Mouse (Mus musculus) spleen, postnatal 14 days (tissue): ENCODE data around the gene Plch2.
A peak's percentile ranks its signal among the peaks of the same experiment; 100 is the strongest.

Experiments
- DNase-seq, 2 experiments: peaks; one replicate each; pipeline ENCODE4 v3.0.0; 2021 to 2022; ENCODE audit warnings: low spot score in 2 of 2

Gene Plch2

GRCm38 (mm10) chr4:155074418-155074817 lies 17.8 kb upstream of the Plch2 start:
- DNase-seq, result no peak

DNA sequence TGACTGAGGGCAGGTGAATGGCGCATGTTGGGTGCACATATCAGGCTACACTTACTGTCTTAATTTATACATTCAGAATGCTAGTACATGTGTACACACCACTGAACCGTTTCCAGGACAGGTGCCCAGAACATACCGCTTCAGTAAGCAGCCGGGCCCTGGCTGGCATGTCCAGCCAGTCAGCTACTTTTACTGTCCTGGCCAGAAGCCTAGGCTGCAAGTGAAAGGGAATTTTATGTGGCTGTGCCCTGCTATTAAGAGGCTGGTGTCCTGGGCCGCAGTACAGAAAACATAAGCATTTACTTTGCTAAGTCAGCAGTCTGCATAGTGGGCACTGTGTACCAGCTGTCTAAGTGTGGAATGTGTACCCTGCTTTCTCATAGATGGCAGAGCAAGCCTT lies 14.3 kb upstream of the Plch2 start:
- DNase-seq, result no peak

DNA sequence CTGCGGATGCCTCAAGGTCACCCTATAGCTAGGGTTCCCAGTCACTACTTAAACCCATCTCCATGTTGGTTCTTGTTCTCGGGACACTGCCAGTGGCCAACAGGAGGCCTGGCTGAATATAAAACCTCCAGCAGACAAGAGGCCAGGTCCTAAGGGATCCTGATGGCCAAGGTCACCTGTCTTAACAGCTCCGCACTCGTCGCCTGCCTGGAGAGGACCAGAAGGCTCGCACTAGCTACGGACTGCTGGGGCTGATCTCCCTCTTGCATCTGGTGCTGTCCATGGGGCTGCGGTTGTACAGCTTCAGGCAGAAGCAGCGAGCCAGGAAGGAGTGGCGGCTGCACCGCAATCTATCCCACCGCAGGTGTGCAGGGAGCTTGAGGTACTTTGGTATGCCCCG lies 13.6 kb upstream of the Plch2 start:
- no peak for DNase-seq

DNA sequence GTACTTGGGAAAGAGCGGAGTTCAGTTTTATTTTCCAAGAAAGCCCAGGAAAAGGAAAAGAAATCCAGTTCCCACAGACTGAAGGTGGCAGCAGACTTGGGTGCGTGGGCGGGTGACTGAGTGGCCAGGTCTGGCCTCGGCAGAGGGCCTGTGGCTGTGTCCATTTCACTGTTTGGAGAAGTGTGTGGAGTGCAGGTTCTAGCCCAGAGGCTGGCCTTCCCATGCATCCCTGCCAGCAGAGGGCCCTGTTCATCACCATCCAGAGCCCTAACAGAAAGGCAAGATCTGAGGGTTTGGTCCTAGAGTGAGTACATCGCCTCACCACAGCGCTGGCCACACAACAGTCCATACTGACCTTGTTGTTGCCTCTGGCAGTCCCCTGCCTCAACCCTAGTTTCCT lies 12.6 kb upstream of the Plch2 start:
- DNase-seq, result no peak

DNA sequence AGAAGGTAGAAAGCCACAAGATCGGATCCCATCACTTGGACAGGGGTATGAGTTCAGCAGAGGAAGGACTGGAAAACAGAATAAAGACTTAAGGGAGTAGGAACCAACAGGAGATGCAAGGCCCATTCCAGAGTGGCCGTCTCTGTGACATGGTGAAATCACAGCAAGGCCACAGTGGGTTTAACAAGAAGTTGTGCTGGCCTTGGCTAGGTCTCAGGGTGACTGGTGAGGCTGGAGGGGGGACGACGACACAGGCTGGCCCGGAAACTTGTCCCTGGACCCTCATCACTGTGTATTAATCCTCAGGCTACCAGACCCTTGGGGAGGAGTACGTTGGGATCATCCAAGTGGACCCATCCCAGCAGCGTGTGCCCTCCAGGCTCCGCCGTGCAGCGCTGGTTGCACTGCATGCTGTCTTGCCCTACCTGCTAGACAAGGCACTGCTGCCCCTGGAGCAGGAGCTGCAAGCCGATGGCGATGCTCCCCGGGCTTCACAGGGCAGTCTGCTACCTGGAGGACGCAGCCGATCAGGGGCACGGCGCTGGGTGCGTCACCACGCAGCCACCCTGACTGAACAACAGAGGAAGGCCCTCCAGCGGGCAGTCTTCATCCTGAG lies 11.9 kb upstream of the Plch2 start:
- no peak for DNase-seq

- peak; percentile 98 for DNase-seq
These were observed 10.4 kb upstream of the Plch2 start, which contains the start of gene Pex10 for GRCm38 (mm10) chr4:155066834-155067522. Pex10 (plus strand) TSS chr4:155067016.

- peak; percentile 67 to 82 for DNase-seq
These were observed 9.6 kb upstream of the Plch2 start for GRCm38 (mm10) chr4:155065970-155066833.

- DNase-seq, result no peak
These were observed 7.9 kb upstream of the Plch2 start for GRCm38 (mm10) chr4:155064474-155064873.

DNA sequence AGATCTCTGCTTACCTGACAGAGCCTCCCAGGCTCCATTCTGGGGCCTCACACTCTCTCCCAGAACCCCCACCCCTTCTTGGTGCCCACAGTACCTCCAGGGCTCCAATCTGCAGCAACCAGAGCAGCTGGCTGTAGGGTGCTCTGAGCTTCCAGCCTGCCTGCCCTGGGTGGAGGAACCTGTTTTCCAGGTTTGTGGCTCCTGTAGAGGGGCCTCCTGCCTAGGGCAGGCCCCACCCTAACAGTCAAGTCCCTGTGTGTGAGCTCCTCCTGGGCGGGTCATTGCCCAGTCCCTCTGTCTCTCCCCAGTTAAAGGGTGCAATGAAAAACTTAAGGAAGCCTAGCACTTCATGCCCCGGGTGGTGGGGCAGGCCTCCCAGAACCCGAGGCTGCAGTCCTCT lies 7.3 kb upstream of the Plch2 start:
- DNase-seq, result no peak

DNA sequence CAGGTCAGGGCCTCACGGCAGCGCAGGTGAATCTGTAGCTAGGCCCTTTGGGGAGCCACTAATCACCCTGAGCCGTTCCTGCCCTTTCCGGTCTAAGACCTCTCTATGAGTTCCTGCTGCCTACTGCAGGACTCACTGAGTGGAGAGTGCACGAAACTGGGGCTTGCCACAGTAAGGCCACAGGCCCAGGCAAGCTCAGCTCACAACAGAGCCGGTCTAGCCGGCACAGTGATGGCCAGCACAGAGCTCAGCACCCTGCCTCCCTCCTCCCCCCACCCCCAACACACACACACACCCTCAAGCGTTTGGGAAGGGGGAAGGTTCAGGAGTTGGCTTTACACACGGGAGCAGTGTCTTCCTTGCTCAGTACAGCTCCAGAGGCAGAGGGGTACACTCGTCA lies 1.7 kb upstream of the Plch2 start:
- DNase-seq, result no peak

DNA sequence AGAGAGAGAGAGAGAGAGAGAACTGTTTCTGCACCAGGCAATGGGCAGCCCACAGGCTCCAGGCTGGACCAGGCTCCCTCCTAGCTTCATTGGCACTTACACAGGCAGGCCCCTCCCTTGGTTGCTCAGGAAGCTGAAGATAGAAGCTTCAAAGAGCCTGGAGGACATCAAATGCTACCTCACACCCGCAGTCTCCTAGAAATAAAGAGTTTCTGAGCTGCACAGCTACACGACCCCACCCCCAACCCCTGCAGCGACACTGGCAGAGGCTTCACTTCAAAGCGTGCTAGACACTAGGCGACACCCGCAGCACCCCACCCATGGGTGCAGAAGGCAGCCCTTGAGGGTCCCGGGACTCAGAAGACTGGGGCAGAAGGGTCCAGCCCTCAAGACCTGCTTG lies 6.5 kb downstream of the Plch2 start:
- no peak for DNase-seq

DNA sequence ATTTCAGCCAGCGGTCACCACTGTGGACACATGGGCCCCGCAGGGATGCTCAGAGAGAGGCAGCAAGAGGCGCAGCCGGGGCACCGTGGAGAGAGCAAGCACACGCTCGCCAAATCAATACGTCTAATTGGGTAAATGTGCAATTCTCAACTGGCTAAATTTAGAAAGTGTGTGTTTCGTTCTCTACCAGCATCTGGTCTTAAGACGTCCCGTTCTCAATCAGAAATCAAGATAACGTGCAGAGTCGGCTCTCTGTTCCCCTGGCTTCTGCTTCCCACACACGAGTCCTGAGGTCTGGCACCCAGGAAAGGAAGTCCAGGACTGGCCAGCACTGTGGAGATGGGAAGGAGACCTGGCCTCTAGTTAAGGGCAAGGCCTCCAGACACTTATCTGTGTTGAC lies 9.9 kb downstream of the Plch2 start:
- no peak for DNase-seq

DNA sequence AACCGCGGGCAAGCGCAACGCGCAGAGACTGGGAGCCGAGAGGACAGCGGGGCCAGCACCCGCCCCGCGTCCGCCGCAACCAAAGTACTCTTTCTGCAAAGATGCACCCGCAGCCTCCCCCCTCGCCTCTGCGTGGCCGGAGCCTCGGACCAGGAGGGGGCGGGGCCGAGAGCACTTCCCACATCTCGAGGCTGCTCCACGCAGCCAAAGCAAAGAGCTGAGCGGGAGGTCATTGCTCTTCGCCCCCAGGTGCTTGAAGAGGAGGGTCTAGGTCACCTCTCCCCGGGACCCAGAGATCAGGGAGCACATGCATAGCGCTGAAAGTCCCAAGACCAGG lies 13.3 kb downstream of the Plch2 start:
- no peak for DNase-seq

DNA sequence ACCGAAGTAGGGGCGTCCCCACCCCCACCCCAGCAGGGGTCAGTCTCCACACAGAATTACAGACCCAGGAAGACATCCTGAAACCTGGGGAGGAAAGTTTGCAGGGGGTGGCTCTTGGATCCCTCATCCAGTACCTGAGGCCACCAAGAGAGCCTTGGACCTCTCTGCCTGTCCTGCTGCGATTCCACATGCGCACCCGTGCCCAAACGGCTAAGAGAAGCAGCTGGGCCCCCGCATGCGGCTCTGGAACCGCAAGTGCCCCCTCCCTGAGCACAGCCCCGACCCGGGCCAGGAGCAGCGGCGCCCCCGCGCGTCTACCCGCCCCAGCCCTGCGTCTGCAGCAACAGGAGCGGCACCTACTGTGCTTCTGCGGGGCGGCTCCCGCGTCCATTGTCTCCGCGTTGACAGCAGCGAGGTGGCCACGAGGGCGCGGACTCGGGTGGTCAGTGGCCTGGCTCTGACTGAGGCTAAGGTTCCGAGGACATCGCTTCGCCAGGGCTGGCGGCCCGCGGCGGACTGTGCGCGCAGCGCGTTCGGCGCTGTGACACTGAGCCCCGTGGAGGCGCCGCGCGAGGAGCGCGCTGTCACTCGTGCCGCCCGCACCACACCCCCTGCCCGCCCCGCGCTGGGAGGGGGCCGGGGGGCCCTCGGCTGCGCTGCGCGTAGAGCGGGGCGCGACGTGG lies 13.8 kb downstream of the Plch2 start:
- no peak for DNase-seq

- no peak for DNase-seq
These were observed 15.9 kb downstream of the Plch2 start for GRCm38 (mm10) chr4:155040696-155041095.

DNA sequence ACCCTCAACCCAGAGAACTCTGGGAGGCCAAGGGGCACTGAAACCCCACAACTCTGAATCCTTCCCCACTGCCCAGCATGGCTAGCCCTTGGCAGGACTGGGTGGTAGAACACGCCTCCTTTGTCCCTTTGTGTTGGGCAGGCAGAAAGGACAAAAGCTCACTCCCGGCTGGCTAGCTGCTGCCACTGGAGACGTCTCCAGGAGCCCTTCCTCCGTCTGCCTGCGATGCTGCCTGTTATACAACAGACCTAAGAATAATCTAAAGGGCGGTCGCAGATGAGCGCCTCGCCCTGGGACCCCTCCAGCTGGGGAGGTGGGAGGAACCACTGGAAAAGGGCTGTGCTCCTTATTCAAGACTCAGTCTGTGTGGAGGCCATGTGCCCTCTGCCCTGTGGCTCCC lies 16.4 kb downstream of the Plch2 start:
- DNase-seq, result no peak

GRCm38 (mm10) chr4:155034787-155035186 lies 21.8 kb downstream of the Plch2 start:
- no peak for DNase-seq

GRCm38 (mm10) chr4:155034202-155034601 lies 22.4 kb downstream of the Plch2 start:
- no peak for DNase-seq

DNA sequence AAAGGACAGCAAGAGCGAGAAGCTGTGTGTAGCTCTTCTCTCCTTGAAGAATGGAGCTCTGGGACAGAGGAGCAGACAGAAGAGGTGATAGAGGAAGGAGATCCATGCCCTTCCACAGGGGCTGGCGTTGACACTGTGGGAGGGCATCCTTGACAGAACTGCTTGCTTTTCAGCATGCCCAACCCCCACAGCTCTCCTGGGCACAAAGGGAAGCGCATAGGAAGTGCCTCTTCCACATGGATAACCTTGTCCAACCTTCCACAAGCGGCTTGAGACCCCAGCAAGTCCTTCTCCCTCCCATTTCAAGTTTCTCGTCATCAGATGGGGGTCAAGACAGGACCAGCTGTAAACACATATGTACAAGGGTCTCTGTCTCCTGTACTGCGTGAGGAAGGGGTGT lies 23.5 kb downstream of the Plch2 start:
- DNase-seq, result no peak

DNA sequence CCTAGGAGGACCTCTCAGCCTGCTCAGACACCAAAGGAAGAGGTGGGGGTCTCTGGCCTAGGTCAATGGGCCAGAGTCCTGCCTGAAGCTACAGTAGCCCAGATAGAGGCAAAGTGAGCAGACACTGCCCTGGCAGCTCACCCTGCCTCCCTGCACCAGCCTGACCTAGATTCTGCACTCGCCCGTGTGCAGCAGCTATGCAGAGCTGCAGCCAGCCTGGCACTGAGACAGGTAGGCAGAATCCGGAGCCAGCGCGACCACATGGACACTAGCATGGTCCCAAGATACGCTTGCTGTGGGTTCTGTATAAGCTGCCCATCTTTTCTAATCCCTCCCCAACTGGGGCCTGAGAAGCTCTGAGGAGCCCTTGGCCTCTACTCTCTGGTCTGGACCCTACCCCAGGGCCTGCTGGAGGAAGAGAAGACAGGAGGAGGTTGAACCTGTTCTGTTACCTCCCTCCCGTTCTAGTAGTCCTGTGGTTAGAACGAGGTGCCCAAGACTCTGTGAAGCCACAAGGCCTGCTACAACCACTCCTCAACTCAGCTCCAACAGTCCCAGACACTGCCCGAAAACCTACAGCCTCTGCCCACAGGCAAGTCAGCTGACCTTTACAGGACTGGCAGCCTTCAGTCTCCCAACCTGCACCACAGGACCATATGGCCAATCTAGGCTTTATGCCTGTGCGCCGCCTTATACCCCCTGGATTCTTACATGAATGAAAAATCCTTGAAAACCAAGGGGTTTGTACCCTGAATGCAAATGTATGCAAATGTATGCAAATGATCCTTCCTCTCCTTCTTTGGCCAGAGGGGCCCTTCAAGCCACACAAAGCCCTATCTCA lies 32.2 kb downstream of the Plch2 start:
- DNase-seq, result no peak

GRCm38 (mm10) chr4:155022228-155022855 lies 34.2 kb downstream of the Plch2 start:
- no peak for DNase-seq
